Mouse (Mus musculus) CD4-positive, CD25-positive, alpha-beta regulatory T cell, adult 2 months (primary cell): Measurements from ENCODE around the gene Kctd15.
A peak's percentile ranks its signal among the peaks of the same experiment; 100 is the strongest.

Experiments
- DNase-seq: peaks from one replicate; pipeline ENCODE4 v3.0.0-alpha.2; 2012; ENCODE audit warnings: low read depth, low spot score

Gene Kctd15

DNA sequence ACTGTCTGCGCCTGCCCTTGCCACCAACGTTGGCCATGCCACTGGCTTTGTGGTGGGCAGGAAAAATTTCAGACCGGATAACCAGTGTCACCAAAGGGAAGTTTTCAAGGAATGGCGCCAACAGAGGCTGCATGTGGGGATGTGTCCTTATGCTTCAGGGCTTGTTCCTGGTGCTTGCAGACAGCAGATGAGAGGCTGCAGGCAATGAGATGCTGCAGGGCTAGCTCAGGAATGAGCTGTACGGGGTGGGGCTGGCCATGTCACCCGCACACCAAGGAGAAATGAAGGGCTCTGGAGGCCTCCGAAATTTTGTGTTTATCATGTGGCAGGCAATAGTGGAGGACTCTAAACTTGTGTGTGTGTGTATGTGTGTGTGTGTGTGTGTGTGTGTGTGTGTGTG, 6.6 kb upstream of the Kctd15 start:
- DNase-seq: no peak

DNA sequence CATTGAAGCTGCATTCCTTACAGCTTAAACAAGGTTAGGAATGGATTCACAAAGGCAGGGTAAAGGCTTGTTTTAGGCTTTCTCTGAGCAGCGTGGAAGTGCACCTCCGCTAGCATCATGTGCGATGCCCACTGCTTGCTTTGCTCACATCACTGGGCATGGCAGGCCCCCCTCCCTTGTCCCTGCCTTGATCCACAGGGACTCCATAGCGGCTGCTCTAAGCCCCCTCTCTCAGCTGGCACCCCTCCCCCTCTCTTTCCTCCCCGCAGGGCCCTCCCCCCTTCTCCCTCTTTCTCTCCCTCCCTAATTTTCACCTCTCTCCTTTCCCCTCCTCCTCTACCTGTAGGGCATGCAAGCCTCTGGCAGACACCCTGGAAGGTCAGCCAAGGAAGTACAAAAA, 5.7 kb upstream of the Kctd15 start:
- DNase-seq: no peak

DNA sequence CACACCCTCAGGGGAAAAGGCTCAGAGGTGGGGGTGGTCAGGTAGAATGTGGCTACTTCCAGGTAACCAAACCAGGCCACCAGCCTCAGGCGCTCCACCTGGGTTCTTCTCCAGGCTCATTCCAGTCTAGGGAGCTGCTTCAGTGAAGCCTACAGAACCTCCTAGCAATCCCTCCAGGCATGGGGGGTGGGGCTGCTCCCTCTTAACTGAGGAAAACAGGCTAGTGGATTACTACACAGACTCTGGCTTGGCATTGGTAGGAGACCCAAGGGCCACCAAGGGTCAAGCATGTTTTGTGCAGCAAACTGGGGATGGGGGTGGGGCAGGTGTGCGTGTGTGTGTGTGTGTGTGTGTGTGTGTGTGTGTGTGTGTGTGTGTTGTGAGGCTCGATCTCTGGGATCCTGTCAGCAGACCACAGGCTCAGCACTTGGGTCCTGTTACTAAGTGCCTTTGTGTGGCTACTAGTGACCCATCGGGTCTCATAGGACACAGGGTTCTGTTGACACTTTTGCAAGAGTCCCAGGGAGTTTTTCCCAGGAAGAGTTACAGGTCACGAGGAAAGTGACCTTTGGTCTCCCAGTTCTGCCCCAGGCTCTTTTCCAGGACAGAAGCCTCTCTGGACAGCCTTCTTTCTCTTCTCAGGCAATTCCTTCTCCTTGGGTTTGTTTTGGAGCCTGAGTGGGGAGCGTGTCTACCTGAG, 3.0 kb upstream of the Kctd15 start:
- DNase-seq: no peak

DNA sequence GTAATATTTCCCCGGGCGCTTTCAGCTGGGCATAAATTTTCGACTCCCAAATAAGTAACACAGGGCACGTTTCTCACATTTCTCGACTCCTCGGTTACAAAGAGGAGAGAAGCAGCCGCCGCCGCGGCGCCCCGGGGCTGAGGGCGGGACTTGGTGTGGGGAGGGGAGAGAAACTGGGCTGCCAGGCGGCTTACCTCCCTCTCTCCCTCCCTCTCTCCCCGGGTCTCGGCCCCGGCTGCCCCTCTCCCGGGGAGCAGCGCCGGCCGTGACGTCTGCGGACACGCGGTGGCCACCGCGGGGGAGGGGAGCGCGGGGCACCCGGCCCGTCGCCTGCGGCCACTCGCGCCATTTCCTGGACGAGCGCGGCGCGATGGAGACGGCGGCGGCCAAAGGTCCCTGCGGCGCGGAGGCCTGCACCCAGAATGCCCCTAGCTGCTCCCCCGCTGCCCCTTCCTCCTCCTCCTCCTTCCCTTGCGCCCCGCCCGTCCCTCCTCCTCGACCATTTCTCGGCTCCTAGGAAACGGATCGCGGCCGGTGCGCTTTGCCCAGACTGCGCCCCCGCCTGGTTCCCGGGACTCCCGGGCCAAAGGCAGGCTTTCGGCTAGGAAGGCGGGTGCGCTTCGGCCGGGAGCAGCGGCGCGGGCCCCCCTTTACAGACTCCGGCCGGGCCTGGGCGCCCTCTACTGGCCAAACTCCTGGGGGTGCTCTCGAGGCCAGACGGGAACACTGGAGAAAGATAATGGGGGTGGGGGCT, 1.3 kb downstream of the Kctd15 start:
- peak; percentile 61 for DNase-seq

DNA sequence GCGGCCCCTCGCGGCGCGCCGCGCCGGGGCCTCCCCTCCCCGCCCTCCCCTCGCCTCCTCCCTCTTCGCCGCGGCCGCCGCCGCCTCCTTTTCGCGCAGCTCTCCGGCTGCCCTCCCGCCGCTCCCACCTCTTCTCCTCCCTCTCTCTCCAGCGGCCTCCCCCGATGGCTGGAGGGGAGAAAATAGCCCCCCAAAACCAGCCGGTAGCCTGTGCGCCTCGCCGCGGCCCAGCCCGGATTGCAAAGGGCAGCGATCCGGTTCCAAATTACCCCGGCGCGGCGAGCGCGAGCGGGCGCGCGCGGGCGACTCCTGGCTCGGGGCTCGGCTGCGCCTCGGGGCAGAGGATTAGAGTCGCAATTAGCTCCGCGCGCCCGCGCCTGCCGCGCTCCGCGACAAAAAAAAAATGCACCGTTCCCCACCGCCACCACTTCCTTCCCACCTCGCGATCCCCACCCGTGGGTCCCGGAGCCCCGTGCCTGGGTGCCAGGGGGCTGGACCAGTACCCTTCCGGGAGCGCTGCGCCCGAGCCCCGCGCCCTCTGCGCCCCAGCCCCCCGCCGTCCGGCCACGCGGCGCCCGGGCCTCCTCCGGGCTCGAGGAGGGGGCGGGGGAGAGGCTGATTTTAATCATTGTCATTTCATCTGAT, 2.0 kb downstream of the Kctd15 start:
- no peak for DNase-seq

DNA sequence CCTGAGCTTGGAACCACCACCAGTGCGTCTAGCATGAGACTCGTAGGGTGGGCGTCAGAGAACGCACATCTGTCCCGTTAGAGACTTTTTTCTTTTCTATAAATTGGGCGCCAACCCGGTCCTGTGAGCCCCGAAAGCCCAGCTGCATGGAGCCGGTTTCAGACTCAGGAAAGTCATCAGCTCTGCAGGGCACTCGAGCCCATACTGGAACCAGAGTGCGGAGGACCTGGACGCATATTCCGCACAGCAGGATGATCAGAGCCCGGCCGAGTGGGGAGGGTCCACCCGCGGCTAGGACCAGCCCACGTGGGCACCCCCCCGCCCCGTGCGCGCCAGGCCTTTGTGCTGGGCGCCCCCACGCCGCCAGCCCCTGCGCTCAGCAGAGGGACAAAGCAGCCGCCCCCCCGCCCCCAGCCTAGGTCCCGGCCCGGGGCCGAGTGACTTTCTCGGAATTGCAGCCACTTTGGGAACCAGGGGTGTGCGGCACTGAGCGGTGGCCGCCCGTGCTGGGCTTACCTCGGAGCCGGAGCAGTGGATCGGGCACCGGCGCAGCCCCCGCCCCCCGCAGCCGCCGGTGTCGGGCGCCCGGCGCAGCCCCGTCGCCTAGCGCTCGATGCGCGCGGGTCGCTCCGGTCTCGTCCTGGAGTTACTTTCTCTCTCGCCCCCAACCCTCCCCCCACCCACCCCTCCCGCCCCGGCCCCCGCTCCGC, 2.6 kb downstream of the Kctd15 start:
- no peak for DNase-seq

DNA sequence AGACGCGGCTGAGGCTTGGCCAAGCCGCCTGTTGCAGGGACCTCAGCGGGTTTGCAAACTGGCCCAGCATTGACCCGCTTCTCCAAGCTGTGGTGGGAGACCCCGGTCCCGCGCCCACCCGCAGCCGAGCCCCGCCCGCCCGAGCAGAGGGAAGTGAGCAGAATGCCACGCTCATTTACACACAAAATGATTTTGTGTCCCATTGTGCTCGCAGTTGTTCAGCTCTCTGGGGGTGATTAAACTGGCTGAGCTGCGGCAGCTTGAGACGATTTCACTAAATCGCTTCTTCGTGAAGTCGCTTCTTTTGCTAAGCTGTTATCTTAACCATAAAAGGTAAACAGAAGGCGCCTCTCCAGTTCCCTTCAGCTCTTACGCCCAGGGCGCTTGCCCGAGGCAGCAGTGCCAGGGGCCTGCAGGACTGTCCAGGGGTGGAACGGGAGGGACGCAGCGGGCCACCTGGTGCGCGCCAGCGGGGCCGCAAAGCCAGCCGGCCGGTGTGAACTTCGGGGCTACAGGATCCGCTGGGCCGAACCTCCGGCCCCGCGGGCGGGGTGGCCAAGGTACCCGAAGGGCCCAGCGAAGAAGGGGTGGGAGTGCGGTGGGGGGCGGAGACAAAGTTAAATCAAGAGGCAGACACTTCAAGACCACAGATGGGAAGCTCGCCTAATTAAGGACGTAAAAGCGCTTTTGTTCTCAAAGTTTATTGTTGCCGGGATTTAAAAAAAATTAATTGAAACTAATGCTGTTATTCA, 3.6 kb downstream of the Kctd15 start:
- DNase-seq: no peak

DNA sequence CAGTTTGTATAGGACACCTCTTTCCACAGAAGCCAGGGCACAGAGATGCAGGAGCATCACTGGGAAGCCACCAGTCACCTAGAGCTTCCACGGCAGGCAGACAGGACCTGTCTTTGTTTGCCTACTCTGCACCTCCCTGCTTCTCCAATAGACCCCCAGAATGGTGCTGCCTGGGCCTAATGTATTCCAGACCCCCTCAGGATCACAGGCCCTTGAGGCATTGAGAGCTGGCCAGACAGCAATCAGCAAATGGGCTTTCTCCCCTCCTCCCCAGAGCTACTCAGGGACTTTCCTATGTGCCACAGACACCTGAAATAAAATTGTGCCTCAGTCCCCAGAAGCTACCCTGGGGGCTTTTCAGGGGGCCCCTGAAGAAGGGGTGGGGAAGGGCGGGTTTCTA, 5.2 kb downstream of the Kctd15 start:
- no peak for DNase-seq

DNA sequence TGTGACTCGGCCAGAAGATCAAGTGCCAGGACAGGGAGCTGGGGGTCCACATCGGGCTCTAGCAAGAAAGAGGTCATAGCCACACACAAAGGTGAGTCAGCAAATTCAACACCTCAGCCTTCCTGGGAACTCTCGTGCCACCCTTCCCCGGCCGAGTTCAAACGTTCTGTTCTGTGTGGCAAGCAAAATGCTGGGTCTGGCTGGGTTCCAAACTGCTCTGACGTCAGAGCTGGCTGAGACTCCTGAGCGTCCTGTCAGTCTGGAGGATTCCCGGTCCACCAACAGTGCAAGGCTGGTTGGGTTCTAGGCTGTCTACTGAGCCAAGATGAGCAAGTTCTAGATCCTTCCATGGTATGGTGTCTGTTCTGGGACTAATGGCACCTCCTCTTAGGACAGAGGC, 9.5 kb downstream of the Kctd15 start:
- no peak for DNase-seq

DNA sequence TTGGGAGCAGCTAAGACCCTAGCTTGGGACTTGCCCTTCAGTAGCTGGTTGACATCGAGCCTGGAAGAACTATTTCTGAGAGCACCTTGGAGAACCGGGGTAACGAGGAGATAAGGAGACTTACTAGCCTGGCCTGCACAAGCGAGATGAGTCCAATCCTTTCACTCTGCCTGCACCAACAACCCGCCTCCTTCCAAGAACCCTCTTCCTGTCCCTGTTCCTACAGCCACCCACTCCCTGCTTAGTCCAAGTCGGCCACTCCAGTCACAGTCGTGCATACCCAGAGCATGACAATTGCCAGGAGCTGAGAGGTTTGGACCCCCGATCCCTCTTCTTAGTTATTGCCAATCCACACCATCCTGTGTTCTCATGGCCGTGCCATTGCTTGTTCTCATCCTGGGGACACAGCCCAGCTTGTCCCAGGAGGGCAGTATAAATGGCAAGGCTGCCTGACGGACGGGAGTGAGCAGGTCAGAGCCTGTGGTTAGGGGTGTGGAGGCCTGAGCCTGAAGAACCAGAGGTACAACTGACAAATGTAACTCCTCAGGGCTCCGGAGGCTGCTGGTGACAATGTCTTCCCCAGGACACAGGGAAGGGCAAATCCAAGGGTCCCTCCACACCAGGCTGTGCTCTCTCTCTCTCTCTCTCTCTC, 10.3 kb downstream of the Kctd15 start:
- no peak for DNase-seq

DNA sequence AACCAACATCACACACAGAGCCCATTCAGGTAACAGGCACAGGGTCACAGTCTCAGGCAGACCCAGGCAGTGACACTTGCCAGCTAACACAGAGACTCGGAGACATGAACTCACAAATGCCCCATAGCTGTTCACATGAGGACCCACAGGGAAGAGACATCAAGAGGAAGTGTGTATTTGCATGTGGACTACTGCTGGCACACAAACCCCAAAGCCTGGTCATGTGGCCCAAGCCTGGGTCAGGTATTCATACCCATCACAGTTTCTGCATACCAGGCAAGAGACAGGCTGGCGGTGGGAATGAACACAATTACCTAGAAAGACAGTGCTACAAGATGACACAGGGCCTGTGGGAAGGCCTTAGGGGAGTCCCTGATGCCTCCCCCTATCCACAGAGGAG, 10.9 kb downstream of the Kctd15 start:
- no peak for DNase-seq

DNA sequence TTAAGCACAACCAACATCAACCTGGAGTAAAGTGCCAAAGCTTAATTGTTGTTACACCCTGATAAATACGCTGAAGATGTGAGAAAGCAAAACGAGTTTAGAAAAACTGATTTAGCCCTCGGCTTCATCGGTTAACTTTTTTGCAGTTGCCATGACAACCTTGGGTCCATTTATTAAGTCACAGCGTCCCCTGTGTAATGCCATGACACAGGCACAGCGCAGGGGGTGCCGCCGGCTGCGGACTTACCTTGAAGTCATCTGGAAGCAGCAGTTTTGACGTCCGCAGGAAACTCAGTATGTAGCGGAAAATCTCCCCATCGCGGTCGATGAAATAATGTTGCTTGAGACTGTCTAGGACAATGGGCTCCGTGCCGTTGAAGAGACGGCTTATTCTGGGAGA, 11.9 kb downstream of the Kctd15 start:
- no peak for DNase-seq

DNA sequence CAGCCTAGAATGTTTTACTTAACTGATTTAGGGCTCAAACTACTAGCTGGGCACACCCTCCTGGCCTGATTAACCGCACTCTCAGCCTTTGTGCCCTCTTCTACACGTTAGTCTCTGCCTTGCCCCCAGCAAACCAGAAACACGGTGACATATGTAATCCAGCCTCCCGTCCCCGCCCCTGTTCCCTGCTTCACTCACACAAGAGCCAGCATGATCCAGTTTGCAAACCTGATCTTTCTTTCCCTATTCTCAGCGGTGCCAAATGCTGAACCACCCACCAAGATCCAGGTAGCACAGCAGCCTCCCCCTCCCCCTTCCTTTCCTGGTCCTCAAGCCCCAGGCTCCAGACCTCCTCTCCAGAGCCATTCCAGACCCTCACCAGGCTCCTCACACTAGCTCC, 13.2 kb downstream of the Kctd15 start:
- DNase-seq: no peak

DNA sequence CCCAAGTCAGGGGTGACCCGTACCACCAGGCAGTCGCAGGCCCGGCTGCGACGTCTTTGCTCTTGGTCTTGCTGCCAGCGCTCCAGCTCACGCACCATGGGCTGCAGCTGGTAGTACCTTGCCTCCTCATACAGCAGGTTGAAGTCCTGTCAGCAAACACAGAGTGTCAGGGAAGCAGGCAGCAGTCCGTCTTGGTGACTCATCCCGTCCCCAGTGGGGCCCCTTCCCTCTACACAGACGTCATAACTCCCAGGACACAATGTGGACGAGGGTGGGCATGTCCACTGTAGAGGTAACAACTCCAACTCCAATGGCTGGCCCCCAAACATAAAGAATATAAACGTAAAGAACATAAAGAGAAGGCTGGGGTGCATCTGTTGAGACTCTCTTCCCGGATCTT, 14.6 kb downstream of the Kctd15 start:
- no peak for DNase-seq

DNA sequence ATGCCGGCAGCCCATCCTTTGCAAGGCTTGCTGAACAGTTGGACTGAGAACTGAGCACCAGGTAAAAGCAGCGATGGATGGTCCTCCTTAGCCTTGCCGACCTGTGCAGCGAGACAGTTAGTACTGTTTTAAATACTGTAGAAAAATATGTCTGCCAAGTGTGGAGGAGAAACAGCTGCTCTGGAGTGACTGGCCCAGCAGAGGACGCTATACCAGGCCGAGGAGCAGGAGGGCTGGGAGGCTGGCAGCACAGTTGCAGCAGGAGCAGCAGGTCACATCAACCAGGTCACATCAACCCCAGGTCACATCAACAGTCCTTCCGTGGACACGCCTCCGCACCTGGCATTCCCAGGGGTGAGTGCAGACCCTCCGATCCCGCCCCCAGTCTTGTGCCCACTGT, 16.7 kb downstream of the Kctd15 start:
- no peak for DNase-seq

DNA sequence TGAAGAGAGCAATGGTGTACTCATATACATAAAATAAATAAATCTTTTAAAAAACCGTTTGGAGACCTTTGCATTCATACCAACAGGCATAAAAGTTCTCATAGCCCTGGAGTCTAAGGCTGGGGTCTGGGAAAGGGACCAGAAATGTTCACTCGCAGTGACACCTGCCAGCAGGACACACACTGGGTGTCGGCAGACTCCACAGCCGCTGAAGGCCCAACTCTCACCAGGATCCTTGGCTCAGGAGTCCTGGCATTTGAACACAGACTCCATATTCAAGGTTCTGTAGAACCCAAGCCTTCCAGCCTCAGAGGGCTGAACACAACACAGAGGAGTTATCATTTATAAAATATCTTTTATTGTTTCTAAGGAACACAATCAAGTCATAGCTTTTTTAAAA, 19.9 kb downstream of the Kctd15 start:
- no peak for DNase-seq

DNA sequence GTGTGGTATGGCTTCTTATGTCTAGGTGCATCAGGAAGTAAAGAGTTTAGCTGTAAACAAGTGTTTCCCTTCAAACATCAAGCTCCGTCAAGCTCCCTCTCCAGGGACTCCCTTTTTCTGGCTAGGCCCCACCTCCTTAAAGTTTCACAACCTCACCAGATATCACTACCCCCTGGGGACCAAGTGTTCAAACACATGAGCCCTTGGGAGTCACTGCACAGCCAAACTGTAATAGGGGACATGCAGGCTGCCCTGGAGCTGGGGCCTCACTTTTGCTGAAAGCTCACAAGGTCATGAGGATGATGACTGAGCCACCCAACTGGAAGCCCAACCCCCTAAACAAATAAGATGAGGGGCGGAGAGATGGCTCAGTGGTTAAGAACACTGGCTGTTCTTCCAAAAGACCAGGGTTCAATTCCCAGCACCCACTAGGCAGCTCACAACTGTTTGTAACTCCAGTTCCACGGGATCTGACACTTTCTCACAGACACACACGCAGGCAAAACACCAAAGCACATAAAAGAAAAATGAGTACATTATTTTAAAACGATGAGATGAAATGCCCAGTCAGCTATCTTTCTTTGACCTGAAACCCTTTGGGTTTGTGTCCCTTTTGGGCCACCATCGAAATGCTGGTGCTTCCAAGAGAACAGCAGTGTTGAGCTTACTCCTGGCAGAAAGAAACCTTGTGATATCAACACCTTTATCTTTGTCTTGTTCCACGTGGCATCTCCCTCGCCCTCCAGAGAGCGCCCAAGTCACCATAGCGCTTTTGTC, 23.4 kb downstream of the Kctd15 start:
- no peak for DNase-seq

DNA sequence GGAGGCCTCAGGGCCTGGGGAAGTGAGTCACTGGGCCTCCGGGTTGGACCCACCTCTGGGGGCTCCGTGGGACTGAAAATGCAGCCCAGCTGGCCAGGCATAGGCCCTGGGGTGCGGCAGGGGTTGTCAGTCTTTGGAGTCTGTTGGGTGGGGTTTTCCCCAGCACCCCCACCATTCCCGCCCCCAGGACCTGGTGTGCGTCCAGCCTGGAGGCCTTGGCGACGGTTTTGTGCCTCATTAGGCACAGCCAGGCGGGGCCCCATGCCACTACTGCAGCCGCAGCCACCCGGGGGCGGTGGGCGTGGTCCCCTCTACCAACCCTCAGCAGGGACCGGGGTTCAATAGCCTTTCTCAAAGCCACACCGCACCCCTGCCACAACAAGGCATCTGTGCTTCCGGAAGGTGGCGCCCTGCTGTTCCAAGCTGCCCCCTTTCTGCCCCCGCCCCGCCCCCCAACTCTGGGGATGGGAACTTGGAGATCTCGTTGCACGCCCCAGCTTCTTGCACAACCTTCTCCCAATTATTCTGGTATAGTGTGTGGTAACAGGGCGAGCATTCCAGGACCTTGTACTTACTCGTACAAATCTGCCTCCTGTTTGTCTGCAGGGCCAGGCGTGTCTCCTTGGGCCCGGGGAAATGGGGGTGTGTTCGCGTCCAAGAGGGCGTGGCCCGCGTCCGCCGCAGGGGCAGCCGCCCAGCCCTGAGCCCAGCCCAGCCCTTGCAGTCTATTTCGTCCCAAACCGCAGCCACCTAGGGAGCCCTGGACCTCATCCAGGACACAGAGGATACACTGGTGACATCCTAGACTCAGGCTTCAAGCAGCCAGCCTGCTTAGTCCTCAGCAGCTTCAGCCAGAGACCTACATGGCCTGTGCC, 26.1 kb downstream of the Kctd15 start:
- peak; percentile 53 for DNase-seq

DNA sequence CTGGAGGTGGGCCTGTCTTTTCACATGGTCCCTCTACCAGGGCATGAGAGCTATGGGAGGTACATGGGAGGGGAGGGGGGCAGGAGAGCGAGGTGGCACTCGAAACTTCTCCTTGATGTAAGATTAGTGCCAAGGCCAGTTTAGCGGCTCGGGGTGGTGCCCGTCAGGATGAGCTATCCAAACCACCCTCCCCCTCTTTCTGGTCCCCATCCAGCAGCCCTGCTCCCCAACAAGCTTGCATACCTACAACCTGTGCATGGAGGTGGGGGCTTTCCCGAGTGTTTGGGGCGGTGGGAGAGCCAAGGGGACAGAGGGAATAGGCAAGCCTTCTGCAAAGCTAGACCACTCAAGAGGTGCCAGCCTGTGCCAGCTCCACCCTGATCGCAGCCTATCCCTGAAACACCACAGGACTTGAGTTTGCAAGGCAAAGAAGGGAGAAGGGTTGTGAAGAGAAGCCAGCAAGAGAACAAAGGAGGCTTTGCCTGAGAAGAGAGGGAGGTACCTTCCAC, 26.8 kb downstream of the Kctd15 start:
- no peak for DNase-seq
